Mouse (Mus musculus): ENCODE results near the gene Umad1.

GRCm38 (mm10) chr6:8352533-8353168 is 93.6 kb downstream of the Umad1 start:
- TF ChIP-seq GATA1 (IDR thresholded peaks at IDR 0.05; ENCODE audit: borderline replicate concordance, low read length) (no peak), FLI1 (IDR thresholded peaks at IDR 0.05; ENCODE audit: low read length) (no peak)
